Mouse (Mus musculus) lung, adult 2 months (tissue): ENCODE measurements around the gene Dmtf1. TPM values are rescaled to one million over a fixed set of nuclear protein-coding genes. Genes with fewer than 3 reads are reported as not detected.

Source experiments
- DNase-seq: peaks from one replicate; pipeline ENCODE4 v3.0.0; 2022
- H3K4me1 ChIP-seq: fragments of 200-500 bp; 2 replicates; pipeline ENCODE4 v1.6.1; 2011; ENCODE audit warnings: low read length; ENCODE audit not compliant: control insufficient read depth, insufficient read depth
- H3K4me3 ChIP-seq: fragments of 200-500 bp; replicated peaks from 2 replicates; pipeline ENCODE3; 2011; ENCODE audit warnings: low read depth, mild to moderate bottlenecking, control low read depth, low read length; ENCODE audit errors: extremely low read depth
- CTCF ChIP-seq: fragments of 200-500 bp; IDR thresholded peaks from 2 replicates; pipeline ENCODE4 v1.5.1; 2011; ENCODE audit warnings: mild to moderate bottlenecking, low read length, control low read depth; ENCODE audit not compliant: insufficient read depth
- POLR2A ChIP-seq: fragments of 200-500 bp; IDR thresholded peaks from 2 replicates; pipeline ENCODE4 v1.6.1; 2011; ENCODE audit warnings: low read depth, mild to moderate bottlenecking, control low read depth, low read length, borderline replicate concordance; ENCODE audit errors: extremely low read depth
- WGBS: fragments of 180-500 bp; shearing (Covaris S2); methylation state at CpG from one replicate; pipeline ENCODE4 v1.1.7; 2018; 5-methylcytosine and 5-hydroxymethylcytosine counted together
- polyA plus RNA-seq: library from polyadenylated mRNA; depleted of rRNA; stranded (reverse); fragments of >200 nt; gene quantifications from 2 replicates; pipeline ENCODE4 v1.2.3, GENCODE M21; 2012

Dmtf1 gene
- polyA plus RNA-seq, 1 experiment: 14.0 TPM

DNA sequence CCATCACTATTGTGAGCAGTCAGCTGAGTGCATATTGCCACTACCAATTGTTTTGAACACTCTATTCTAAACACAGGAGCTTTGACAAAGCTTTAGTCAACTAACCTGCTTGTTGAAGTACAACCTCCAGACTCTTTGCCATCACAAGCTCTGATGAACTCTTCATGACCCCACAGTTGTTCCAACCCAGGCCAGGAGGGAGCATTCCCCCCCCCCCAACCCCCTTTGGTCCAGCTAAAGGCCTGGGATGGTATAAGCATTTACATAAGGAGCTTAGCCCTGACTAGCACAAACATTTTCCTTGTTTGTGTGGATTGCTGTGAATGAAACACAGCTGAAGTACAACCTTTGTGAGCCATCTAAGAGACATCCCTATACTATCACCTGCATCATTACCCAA lies 4.8 kb downstream of the Dmtf1 start:
- TF ChIP-seq CTCF (no peak), POLR2A (no peak)
- Histone ChIP-seq H3K4me3 (no peak overlapping the region), H3K4me1 (peaks cover 2% of the 10 kb centered on the region)
- DNase-seq: no peak

DNA sequence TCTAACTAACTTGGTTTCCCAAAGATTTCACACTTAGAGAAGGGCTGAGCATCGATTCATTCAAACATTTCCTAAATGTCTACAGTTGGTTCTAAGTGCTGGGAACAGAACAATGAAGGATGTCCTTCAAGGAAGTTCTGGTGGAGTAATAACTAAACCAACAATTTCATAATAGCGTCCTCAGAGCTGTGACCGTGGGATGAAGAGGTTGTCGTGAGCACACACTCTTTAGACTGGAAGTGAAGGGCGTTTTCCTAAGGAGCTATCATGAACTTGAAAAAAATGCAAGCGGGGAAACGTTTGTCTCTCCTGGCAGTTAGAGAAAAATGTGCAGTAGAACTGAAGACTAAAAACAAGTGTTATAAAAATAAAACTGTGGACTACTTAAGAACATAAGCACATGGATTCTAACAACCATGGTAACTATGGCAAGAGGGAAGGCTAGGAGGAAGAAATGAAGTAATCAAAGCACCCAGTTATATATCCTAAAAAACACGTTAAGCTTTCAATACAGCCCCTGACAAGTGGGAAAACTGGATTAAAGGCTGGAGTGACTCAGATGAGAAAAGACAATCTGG lies 12.2 kb downstream of the Dmtf1 start:
- DNase-seq: no peak
- H3K4me3 ChIP-seq: no peak overlapping the region
- TF ChIP-seq CTCF (no peak), POLR2A (no peak)
- 50% methylated on average over 8 of the region's 8 CpGs for WGBS
- peaks cover 2% of the 10 kb centered on the region; the same call in 1 of the 2 replicates for H3K4me1 ChIP-seq

- H3K4me1 ChIP-seq: no peaks in the 10 kb centered on the region
- DNase-seq: no peak
- TF ChIP-seq POLR2A (no peak), CTCF (no peak)
- 90% methylated on average over 6 of the region's 6 CpGs for WGBS
- H3K4me3 ChIP-seq: no peak overlapping the region
Observed at GRCm38 (mm10) chr5:9142376-9142775, 19.2 kb downstream of the Dmtf1 start.

DNA sequence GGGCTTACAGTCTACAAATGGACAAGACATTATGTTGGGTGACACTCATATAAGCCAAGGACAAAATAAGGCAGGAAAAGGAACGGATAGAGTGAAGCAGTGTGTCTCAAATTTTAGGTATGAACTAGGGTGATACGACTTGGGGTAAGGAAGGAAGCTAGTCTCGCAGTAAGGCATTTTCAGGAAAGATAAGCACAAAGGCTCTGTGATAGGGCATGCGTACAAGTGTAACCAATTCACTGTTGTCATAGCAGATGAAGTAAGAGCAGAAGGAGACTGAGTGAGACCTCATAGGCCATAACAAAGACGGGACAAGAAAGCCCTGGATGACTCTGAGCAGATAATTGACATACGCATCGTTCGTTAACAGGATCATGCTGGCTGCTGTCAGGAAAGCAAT lies 20.9 kb downstream of the Dmtf1 start:
- Histone ChIP-seq H3K4me1 (no peaks in the 10 kb centered on the region), H3K4me3 (no peak overlapping the region)
- TF ChIP-seq CTCF (no peak), POLR2A (no peak)
- DNase-seq: no peak
- WGBS: 86% methylated on average over 8 of the region's 8 CpGs

GRCm38 (mm10) chr5:9135588-9135987 lies 26.0 kb downstream of the Dmtf1 start:
- H3K4me1 ChIP-seq: no peaks in the 10 kb centered on the region; the same call in 1 of the 2 replicates
- WGBS: 68% methylated on average over 3 of the region's 3 CpGs
- H3K4me3 ChIP-seq: no peak overlapping the region
- DNase-seq: no peak
- TF ChIP-seq CTCF (no peak), POLR2A (no peak)

- TF ChIP-seq POLR2A (no peak), CTCF (no peak)
- H3K4me1 ChIP-seq: no peaks in the 10 kb centered on the region; the same call in 1 of the 2 replicates
- WGBS: 80% methylated on average over 7 of the region's 7 CpGs
Observed at GRCm38 (mm10) chr5:9131786-9132185, 29.8 kb downstream of the Dmtf1 start.

GRCm38 (mm10) chr5:9128566-9128965 lies 33.0 kb downstream of the Dmtf1 start:
- DNase-seq: no peak
- no peak for TF ChIP-seq POLR2A
- no peak for TF ChIP-seq CTCF
- WGBS: 81% methylated on average over 12 of the region's 12 CpGs

More at GRCm38 (mm10) chr5:9131786-9132185, 29.8 kb downstream of the Dmtf1 start:
- no peak for DNase-seq
- H3K4me3 ChIP-seq: no peak overlapping the region

DNA sequence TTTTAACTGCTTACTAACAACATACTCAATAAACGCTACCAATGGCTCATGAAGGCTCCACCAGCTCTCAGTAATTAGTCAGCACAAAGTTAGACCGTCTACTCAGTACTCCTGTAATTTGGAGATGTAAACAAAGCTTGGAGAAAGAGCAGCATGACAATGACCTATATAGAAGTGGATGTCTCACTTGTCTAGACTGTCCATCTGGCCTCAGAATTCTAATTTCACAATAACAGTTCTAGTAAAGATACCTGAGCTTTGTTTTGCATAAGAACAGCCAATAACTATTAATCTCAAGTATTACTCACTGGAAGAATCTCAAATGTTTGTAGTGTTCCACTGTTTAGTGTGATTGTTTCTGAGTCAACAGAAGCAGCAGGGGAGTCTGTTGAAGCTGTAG lies 37.4 kb downstream of the Dmtf1 start:
- TF ChIP-seq POLR2A (no peak), CTCF (no peak)
- no peak for DNase-seq
- 62% methylated on average over 2 of the region's 2 CpGs for WGBS
- no peak overlapping the region for H3K4me3 ChIP-seq
- H3K4me1 ChIP-seq: no peaks in the 10 kb centered on the region; the same call in 1 of the 2 replicates

More at GRCm38 (mm10) chr5:9128566-9128965, 33.0 kb downstream of the Dmtf1 start:
- Histone ChIP-seq H3K4me1 (no peaks in the 10 kb centered on the region; the same call in 1 of the 2 replicates), H3K4me3 (no peak overlapping the region)

DNA sequence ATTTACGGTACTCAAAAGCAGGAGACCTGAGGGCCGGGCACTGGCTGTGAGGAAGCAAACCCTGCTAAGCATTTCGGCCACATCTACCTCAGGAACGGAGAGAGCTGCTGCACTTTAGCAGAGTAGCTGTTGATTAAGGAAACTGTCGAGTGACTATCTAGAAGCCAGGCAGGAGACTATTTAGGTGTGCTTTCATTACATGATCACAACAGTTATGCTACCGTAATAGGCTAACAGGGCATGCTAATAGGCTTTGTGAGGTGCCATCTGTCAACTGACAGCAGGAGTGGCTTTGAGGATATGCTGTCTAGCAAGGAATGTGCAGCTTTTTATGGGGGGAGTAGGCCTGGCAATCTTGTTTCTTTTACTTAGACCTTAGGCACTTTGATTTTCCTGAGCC lies 47.4 kb downstream of the Dmtf1 start:
- TF ChIP-seq POLR2A (no peak), CTCF (no peak)
- H3K4me3 ChIP-seq: no peak overlapping the region
- peaks cover 29% of the 10 kb centered on the region for H3K4me1 ChIP-seq
- 43% methylated on average over 6 of the region's 6 CpGs for WGBS
- DNase-seq: no peak

DNA sequence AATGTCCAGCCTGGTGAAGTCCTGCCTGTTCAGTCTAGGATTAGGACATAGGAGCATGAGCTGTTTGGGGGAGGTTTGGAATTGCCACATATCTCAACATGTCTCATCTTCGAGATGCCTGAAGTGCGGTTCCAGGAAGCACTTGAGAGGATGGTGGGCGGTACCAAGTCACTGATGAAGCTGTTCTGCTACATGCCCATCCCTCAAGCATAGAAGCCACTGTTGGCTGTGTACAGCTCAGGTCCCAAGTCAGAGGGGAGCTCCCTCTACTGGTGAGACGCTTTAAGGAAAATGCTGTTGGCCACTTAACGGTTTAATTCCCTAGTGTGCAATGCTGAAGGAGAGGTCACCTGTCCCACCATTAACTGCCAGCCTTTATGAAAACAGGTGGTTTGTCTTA lies 49.8 kb downstream of the Dmtf1 start:
- H3K4me1 ChIP-seq: peaks cover 38% of the 10 kb centered on the region
- 3% methylated on average over 5 of the region's 5 CpGs for WGBS
- peak; percentile 66 for DNase-seq
- H3K4me3 ChIP-seq: no peak overlapping the region
- peak; percentile 84 for TF ChIP-seq CTCF
- no peak for TF ChIP-seq POLR2A

DNA sequence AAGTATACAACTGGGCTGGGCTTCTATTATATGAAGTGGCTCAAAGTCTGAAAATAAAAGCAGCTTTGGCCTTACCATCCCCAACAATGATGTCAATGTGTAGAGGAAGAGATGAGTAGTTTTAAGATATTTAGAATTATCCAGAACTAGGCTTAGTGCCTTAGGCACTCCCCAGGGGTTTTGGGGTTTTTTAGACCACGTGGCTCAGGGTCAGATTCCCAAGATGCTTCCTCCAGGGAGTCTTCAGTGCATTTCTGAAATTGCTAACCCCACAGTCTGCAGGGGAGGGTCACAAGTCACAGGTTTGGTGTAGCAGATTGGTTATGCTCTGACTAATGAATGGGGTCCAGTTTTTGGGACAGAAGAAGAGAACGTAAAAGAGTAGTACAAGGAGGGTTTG lies 50.3 kb downstream of the Dmtf1 start:
- TF ChIP-seq CTCF (no peak), POLR2A (no peak)
- no peak for DNase-seq
- Histone ChIP-seq H3K4me1 (peaks cover 39% of the 10 kb centered on the region), H3K4me3 (no peak overlapping the region)
- WGBS: 48% methylated on average over 2 of the region's 2 CpGs
